Mouse (Mus musculus) T-helper 2 cell (primary cell): ENCODE data around the gene Six5.

Experiments used
- in situ Hi-C: fragments of 300-600 bp; cut with MboI, MseI; formaldehyde crosslinking; loops from one replicate; pipeline ENCODE4 v1.15.1; 2025; ENCODE audit warnings: high pct_unique_total_duplicates

The Six5 gene

DNA sequence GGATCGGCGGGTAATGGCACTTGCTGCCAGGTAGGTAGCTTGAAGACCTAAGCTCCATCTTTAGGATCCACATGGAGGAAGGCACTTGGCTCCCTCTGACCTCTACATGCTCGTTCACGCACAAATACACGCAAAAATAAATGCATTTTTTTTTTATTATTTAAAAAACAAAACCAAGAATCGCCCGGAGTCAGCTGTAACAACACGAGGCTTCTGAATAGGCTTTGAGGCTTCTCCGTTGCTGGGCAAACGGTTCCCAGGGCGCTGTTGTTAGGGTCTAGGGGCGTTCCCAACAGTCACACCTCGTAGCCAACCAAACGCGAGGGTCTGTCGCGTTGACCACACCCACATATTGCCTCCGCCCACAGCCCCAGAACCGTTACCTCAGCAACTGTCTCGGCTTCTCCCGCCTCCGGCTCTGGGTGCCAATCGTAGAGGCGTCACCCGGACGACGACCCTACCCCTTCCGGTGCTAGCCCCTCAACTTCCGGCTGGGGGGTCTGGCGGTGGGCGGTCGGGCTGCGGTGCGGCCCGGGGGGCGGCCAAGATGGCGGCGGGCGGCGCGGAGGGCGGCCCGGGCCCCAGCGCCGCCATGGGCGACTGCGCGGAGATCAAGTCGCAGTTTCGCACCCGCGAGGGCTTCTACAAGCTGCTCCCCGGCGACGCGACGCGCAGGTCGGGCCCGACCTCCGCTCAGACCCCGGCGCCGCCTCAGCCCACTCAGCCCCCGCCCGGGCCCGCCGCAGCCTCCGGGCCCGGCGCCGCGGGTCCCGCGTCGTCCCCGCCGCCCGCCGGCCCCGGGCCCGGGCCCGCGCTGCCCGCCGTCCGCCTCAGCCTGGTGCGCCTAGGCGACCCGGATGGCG, 18.4 kb upstream of the Six5 start, which contains the start of gene Dmwd:
Gene Dmwd, plus strand, starts transcription at position 505 of the 863 bp plus-strand sequence.
- in situ Hi-C loops, result no loop called here

DNA sequence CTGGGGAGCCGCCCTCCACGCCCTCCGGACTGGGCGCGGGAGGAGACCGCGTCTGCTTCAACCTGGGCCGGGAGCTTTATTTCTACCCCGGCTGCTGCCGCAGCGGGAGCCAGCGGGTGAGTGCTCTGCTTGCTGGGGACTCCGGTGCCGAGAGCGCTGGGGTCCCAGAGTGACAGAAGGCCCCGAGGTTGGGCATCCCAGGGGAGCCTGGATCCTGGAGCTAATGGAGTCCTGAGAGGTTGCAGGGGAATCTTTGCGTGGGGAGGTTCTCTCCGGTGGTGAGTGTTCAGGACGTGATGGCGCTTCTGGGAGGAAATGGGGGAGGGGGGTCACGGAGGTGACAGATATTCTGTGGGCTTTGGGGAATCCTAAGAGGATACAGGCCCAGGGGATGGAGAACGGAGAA, 17.8 kb upstream of the Six5 start:
- in situ Hi-C loops, result no loop called here

DNA sequence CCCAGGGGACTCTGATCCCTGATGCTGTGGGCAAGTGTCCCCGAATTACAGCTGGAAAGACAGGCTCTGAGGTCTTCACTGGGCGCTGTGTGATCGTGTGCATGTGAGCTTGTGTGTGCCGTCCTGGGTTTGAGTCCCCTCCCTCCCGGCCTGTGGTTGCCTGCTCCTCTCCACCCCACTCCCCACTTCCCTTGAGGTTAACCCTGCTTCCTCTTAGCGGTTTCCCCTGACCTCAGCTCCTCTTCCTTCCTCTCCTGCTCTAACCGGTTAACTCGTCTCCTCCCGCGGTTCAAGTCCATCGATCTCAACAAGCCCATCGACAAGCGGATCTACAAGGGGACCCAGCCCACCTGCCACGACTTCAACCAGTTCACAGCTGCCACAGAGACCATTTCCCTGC, 16.6 kb upstream of the Six5 start:
- in situ Hi-C loops, result no loop called here

DNA sequence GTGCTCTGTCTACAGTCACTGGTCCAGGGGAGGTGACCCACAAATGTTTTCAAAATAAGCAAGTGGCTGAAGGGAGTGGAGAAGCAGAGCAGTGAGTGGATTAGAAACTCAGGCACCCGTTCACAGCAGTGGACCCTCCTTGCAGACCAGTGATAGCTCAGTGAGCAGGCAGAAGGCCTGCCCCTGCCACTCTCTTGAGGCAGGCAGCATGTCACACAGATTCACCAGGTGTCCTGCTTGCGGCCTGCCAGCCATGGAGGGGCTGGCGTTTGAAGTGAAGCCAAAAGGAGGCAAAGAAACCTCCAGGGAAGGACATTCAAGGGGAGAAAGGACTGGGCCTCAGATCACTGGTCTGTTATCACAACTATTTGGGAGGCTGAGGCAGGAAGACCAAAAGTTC, 15.7 kb upstream of the Six5 start:
- in situ Hi-C loops, result no loop called here

DNA sequence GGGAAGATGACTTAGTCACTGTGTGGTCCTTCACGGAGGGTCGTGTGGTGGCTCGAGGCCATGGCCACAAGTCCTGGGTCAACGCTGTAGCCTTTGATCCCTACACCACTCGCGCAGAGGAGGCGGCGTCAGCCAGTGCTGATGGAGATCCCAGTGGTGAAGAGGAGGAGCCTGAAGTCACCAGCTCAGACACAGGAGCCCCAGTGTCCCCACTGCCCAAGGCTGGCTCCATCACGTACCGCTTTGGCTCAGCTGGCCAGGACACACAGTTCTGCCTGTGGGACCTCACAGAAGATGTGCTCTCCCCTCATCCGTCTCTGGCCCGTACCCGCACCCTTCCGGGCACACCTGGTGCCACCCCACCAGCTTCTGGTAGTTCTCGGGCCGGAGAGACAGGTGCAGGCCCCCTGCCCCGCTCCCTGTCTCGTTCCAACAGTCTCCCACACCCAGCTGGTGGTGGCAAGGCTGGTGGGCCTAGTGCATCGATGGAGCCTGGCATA, 13.9 kb upstream of the Six5 start:
- in situ Hi-C loops, result no loop called here

DNA sequence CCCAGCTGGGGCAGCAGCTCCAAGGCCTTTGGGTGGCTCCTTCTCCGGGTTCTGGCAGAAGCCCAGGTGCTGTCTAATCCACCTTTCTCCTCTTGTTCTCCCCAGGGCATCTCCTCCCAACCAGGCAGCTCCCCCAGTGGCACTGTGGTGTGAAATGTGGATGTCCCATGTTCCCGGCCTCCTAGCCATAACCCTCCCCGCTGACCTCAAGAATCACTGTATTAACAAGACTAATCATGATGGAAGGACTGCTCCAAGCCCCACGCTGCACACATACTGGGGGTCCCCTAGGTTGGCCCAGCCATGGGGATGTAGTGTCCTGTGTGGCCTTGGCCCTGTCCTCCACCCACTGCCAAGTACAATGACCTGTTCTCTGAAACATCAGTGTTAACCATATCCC, 12.2 kb upstream of the Six5 start:
- in situ Hi-C loops, result no loop called here

DNA sequence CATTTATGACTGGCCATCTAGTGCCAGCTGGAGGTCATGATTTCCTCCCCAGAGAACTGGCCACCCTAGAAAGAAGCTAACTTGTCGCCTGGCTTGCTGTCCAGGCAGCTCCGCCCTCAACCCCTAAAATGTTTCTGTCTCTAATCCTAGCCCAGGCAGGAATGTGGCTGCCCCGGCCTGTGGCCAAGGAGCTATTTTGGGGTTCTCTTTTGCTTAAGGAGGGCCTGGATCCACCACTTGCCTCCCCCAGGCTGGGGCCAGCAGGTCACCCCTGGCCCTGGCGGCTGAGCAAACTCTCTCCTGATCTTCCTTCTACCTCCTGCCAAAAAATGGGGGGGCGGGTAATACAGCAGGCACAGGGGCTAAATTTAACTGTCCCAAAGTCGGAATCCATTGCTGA, 11.3 kb upstream of the Six5 start:
- in situ Hi-C loops, result no loop called here

DNA sequence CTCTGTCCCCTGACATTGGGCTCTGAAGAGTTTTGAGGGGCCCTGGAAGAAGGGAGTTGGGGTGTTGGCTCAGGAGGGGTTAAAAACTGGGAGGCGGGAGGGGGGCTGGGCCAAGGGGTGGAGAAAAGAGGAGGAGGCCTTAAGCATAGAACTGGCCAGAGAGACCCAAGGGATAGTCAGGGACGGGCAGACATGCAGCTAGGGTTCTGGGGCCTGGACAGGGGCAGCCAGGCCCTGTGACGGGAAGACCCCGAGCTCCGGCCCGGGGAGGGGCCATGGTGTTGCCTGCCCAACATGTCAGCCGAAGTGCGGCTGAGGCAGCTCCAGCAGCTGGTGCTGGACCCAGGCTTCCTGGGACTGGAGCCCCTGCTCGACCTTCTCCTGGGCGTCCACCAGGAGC, 10.7 kb upstream of the Six5 start, which contains the start of gene Dmpk:
Gene Dmpk, plus strand, starts transcription at position 149 of the 400 bp plus-strand sequence.
- in situ Hi-C loops, result no loop called here

DNA sequence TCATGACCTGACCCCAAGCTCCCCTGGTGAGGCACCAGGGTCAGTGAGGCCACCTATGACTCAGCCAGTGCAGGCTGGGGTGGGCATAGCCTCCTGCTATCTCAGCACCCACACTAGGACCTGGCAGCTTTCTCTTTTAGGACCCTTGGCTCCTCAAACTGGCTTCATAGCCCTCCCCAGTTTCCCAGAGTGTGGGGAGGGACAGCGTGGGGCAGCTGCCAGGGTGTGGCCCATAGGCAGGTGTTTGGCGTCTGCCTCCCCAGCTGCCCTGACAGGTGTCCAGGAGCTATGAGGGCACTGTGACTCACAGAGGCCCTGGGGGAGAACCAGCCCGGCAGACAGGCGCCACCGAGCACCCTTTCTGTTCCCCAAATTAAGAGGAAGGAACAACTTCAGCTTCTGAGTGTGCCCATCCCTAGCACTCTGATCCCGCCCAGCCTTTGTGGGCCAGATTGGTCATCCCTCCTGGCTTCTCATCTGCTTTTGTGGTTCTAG, 10.1 kb upstream of the Six5 start:
- in situ Hi-C loops, result no loop called here

DNA sequence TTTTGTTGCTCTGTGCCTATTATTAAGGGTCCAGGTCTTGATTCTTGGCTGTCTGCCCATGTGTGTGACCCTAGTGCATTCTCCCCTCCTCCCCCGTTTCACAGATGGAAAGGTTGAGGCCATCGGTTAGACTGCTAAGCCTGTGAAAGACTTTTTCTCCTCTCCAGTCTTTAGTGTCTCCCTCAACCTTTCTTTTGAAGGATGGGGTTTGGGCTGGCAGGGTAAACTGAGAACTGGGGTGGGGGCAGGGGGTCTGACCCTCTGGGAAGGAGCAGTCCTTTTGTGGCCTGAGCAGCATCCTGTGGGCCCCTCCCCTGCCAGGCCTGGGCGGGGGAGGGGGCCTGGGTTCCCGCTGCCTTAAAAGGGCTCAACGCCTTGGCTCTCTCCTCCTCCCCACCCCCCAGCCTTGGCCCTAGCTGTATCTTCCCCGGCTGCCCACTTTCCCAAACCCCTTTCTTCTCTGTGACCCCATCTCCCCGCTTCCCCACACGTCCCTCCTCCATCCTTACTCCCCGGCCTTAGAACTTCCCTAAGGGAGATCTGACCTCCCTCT, 9.4 kb upstream of the Six5 start:
- in situ Hi-C loops, result loop anchor here (5.0 kb wide), 1 partner anchor 48 kb away; no protein-coding TSS in a partner anchor

DNA sequence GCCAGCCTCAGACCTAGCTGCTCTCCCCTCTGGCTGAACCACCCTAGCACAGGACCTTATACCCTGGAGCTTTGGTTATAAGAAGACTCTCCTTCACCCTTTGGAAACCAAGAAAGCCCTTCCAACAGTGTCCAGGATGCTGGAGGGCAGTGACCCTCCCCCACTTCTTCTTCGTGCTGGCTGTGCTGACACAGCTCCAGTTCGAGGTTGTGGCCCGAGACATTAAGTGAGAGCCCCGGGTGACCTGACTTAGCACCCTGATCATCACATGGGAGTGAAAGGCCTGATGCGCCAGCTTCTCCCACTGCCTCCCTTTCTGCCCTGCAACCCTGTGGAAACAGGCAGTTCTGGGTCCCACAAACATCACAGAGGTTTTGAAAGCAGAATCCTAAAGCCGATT, 8.9 kb upstream of the Six5 start:
- in situ Hi-C loops, result loop anchor here (5.0 kb wide), 1 partner anchor 48 kb away; no protein-coding TSS in a partner anchor

DNA sequence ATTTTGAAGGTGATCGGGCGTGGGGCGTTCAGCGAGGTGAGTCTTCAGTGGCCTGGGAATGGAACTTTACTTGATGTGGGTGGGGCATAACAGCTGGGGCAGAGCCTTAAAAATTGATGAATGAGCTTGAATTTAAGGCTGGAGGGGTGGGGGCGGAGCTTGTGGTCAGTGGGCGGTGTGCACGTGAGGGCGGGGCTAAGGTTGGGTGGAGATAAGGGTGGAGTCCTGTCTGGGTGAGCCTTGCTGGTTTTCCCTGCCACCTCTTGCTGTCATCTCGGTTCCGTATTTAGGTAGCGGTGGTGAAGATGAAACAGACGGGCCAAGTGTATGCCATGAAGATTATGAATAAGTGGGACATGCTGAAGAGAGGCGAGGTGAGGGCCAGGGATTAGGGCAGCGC, 8.4 kb upstream of the Six5 start:
- in situ Hi-C loops, result loop anchor here (5.0 kb wide), 1 partner anchor 49 kb away; no protein-coding TSS in a partner anchor

DNA sequence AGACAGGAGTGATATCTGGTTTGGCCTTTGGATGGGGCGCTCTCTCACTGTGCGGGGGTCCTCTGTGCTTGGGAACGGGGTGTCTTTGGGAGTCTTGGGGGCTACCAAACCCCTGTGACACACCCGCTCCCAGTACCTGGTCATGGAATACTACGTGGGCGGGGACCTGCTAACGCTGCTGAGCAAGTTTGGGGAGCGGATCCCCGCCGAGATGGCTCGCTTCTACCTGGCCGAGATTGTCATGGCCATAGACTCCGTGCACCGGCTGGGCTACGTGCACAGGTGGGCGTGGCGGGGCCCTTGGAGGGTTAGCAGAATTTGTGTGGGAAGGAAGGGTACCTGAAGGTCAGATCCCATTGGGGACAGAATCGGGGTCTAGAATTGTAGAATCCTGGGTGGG, 7.6 kb upstream of the Six5 start:
- in situ Hi-C loops, result loop anchor here (5.0 kb wide), 1 partner anchor 49 kb away; no protein-coding TSS in a partner anchor

DNA sequence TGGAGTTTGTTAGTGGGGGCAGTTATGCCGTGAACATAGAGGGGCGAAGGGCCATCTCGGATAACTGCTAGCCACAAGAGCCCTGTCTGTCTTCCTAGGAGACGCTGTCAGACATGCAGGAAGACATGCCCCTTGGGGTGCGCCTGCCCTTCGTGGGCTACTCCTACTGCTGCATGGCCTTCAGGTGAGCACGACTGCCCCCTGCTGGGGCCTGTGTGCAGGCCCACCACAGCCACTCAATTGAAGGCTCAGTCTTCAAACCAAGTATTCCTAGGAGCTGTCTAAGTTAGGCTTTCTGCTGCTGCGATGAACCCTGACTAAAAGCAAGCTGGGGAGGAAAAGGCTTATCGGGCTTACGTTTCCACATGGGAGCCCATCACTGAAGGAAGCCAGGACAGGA, 5.6 kb upstream of the Six5 start:
- in situ Hi-C loops, result loop anchor here (5.0 kb wide), 1 partner anchor 52 kb away; no protein-coding TSS in a partner anchor

DNA sequence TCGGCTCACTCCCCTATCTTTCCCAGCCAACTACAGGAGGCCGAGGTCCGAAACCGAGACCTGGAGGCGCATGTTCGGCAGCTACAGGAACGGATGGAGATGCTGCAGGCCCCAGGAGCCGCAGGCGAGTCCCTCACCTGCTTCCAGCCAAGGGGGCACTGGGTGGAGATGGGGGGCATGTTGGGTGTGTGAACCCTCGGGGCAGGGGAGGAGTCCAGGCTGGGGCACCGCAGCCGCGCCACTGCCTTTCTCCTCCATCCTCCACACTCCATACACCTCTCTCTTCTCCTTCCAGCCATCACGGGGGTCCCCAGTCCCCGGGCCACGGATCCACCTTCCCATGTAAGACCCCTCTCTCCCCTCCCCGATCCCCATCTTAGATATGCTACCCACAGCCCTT, 2.5 kb upstream of the Six5 start:
- in situ Hi-C loops, result no loop called here

DNA sequence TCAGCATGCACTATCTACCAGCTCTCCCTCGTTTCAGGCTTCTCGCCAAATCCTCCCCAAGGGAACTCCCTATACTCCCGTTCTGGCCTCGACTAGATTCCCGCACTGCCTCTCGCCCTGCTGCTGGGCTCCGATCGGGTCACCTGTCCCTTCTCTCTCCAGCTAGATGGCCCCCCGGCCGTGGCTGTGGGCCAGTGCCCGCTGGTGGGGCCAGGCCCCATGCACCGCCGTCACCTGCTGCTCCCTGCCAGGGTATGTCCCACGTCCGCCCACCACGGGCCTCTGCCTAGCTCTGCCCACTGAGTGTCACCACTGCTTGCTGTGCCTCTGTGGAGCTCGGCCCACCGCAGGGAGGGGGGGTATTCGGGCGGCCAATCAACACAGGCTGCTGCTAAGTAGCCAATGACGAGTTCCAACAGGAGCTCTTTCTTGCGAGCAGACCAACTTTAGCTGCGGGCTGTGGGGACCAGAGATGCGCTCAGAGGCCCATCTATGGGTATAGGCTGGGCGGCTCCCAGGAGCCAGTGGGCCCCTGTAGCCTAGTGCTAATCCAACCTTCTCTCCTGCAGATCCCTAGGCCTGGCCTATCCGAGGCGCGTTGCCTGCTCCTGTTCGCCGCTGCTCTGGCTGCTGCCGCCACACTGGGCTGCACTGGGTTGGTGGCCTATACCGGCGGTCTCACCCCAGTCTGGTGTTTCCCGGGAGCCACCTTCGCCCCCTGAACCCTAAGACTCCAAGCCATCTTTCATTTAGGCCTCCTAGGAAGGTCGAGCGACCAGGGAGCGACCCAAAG, 1.8 kb upstream of the Six5 start:
- in situ Hi-C loops, result no loop called here

DNA sequence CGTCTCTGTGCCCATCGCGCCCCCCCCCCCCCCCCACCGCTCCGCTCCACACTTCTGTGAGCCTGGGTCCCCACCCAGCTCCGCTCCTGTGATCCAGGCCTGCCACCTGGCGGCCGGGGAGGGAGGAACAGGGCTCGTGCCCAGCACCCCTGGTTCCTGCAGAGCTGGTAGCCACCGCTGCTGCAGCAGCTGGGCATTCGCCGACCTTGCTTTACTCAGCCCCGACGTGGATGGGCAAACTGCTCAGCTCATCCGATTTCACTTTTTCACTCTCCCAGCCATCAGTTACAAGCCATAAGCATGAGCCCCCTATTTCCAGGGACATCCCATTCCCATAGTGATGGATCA, 1.2 kb upstream of the Six5 start:
- in situ Hi-C loops, result no loop called here

DNA sequence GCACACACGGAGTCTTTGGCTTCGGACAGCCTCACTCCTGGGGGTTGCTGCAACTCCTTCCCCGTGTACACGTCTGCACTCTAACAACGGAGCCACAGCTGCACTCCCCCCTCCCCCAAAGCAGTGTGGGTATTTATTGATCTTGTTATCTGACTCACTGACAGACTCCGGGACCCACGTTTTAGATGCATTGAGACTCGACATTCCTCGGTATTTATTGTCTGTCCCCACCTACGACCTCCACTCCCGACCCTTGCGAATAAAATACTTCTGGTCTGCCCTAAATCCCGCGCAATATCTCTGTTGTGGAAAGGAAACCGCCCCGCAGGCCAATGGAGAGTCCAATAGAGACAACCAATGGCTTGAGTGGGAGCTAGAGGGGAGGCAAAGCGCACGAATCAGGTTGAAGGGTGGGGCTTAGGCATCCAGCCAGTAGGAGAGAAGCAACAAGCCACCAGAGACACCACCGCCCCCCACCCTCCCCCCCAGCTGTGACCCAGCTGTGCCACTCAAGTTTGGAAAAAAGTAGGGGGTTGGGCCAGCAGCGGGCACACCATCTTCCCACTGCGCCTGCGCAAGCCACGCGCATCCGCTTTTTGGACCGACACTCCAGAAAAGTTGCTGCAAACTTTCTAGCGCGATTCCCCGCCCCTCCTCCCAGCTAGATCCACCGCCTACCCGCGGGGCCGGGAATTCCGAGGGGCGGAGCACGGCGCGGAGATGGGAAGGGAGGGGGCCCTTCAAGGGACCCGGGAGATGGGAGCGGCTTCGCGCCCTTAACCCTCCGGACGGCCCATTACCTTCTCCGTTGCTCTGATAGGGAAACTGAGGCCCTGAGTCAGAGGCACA, 633 bp upstream of the Six5 start:
- in situ Hi-C loops, result no loop called here

DNA sequence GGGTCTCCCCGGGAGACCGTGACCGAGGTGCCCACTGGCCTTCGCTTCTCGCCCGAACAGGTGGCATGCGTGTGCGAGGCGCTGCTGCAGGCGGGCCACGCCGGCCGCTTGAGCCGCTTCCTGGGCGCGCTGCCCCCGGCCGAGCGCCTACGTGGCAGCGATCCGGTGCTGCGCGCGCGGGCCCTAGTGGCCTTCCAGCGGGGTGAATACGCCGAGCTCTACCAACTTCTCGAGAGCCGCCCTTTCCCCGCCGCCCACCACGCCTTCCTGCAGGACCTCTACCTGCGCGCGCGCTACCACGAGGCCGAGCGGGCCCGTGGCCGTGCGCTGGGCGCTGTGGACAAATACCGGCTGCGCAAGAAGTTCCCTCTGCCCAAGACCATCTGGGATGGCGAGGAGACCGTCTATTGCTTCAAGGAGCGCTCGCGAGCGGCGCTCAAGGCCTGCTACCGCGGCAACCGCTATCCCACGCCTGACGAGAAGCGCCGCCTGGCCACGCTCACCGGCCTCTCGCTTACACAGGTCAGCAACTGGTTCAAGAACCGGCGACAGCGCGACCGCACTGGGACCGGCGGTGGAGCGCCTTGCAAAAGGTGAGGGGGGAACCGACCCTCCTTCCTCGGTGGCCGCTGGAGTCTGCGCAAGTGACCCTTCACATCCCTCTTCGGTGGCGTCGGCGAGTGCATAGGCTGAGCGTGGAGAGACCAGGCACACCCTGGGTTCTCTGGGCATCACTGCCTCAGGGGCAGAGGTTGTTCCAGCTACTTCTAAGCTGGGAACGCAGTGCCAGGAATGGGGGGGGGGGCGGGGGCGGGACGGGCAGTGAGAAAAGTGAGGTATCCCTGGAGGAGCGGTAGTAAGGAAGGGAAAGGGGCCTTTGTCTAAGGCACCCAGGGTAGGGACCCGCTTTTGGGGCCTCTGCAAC, 694 bp downstream of the Six5 start:
- in situ Hi-C loops, result no loop called here

DNA sequence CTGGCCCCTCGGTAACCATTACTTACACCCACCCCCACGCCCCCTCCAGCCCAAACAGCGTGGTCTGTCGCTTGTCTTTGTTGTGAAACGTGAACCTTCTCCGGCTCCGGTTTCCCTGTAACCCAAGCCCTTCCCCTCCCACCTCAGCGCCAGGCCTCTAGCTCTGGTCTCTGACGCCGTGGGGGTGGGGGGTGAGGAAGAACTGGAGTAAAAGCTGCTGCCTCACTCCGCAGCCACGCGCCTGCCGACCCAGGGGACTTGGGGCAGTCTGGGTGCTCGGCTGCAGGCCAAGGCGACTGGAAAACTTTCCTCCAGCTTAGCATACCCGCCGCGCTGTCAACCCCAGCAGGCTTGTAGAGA, 1.3 kb downstream of the Six5 start:
- in situ Hi-C loops, result no loop called here
